Mouse (Mus musculus): ENCODE data around the gene Sesn3.
"Not testable (repeated sequence)": the region's sequence is repeated elsewhere in the genome, so short reads cannot be mapped to it uniquely, and the experiment has no call there.

Sesn3 gene

GRCm38 (mm10) chr9:14274986-14275720 lies at the start of gene Sesn3:
Gene Sesn3 (plus strand): TSS chr9:14275067.
- peak; percentile 93 for DNase-seq

GRCm38 (mm10) chr9:14227086-14227485 lies 47.8 kb upstream of the Sesn3 start:
- DNase-seq: not testable (repeated sequence)

- no peak for DNase-seq
Observed at GRCm38 (mm10) chr9:14233702-14234373, 41.0 kb upstream of the Sesn3 start.

GRCm38 (mm10) chr9:14235286-14235685 lies 39.6 kb upstream of the Sesn3 start:
- no peak for DNase-seq

GRCm38 (mm10) chr9:14241003-14241402 lies 33.9 kb upstream of the Sesn3 start:
- DNase-seq: not testable (repeated sequence)

GRCm38 (mm10) chr9:14242308-14242707 lies 32.6 kb upstream of the Sesn3 start:
- DNase-seq: no peak

GRCm38 (mm10) chr9:14244528-14244927 lies 30.3 kb upstream of the Sesn3 start:
- DNase-seq: no peak

GRCm38 (mm10) chr9:14245013-14245586 lies 29.8 kb upstream of the Sesn3 start:
- no peak for DNase-seq

GRCm38 (mm10) chr9:14246016-14246799 lies 28.7 kb upstream of the Sesn3 start:
- DNase-seq: no peak

GRCm38 (mm10) chr9:14247480-14248208 lies 27.2 kb upstream of the Sesn3 start:
- DNase-seq: no peak

- no peak for DNase-seq
Observed at GRCm38 (mm10) chr9:14248209-14248596, 26.7 kb upstream of the Sesn3 start.

GRCm38 (mm10) chr9:14261150-14261549 lies 13.7 kb upstream of the Sesn3 start:
- no peak for DNase-seq

- DNase-seq: no peak
Observed at GRCm38 (mm10) chr9:14262568-14262972, 12.3 kb upstream of the Sesn3 start.

GRCm38 (mm10) chr9:14266470-14266869 lies 8.4 kb upstream of the Sesn3 start:
- DNase-seq: no peak

GRCm38 (mm10) chr9:14268578-14268977 lies 6.3 kb upstream of the Sesn3 start:
- DNase-seq: no peak

GRCm38 (mm10) chr9:14272921-14273320 lies 1.9 kb upstream of the Sesn3 start:
- no peak for DNase-seq

- no peak for DNase-seq
Observed at GRCm38 (mm10) chr9:14274586-14274985, 281 bp upstream of the Sesn3 start.

GRCm38 (mm10) chr9:14275792-14276480 lies 1.1 kb downstream of the Sesn3 start:
- DNase-seq: peak; percentile 99

GRCm38 (mm10) chr9:14276481-14277287 lies 1.8 kb downstream of the Sesn3 start:
- DNase-seq: peak; percentile 80

GRCm38 (mm10) chr9:14277365-14277991 lies 2.6 kb downstream of the Sesn3 start:
- DNase-seq: peak; percentile 22

GRCm38 (mm10) chr9:14280696-14281095 lies 5.8 kb downstream of the Sesn3 start:
- DNase-seq: no peak

Data from cerebellum, adult 11-12 months (tissue).